Mouse (Mus musculus) forebrain, embryonic 12.5 days (tissue): ENCODE results near the gene Gm15093. TPM values are rescaled to one million over a fixed set of nuclear protein-coding genes. Genes with fewer than 3 reads are reported as not detected.
"Not testable (repeated sequence)": the region's sequence is repeated elsewhere in the genome, so short reads cannot be mapped to it uniquely, and the experiment has no call there.

Source experiments
- ATAC-seq: fragments of 200-750 bp; cut with Nextera tagmentation; 2 replicates; pipeline ENCODE4 v1.8.0; 2017; ENCODE audit warnings: moderate TSS enrichment; ENCODE audit not compliant: low FRiP score
- H3K27ac ChIP-seq: fragments of 300-500 bp; sonication (generic); 2 replicates; pipeline ENCODE4 v1.5.1; 2016; ENCODE audit warnings: mild to moderate bottlenecking
- H3K27me3 ChIP-seq: fragments of 300-500 bp; sonication (generic); 2 replicates; pipeline ENCODE4 v1.6.1; 2016; ENCODE audit warnings: mild to moderate bottlenecking
- H3K36me3 ChIP-seq: fragments of 300-500 bp; sonication (generic); replicated peaks from 2 replicates; pipeline ENCODE4 v1.6.1; 2016; ENCODE audit warnings: mild to moderate bottlenecking
- H3K4me1 ChIP-seq: fragments of 300-500 bp; sonication (generic); 2 replicates; pipeline ENCODE4 v1.6.1; 2016
- H3K4me2 ChIP-seq: fragments of 300-500 bp; sonication (generic); 2 replicates; pipeline ENCODE4 v1.6.1; 2016; ENCODE audit warnings: mild to moderate bottlenecking, moderate library complexity
- H3K4me3 ChIP-seq: fragments of 300-500 bp; sonication (generic); replicated peaks from 2 replicates; pipeline ENCODE4 v1.5.1; 2016; ENCODE audit warnings: mild to moderate bottlenecking
- H3K9ac ChIP-seq: fragments of 300-500 bp; sonication (generic); 2 replicates; pipeline ENCODE4 v1.6.1; 2016; ENCODE audit warnings: mild to moderate bottlenecking
- H3K9me3 ChIP-seq: fragments of 300-500 bp; sonication (generic); 2 replicates; pipeline ENCODE4 v1.6.1; 2016
- WGBS: fragments of 180-500 bp; shearing (Covaris S2); methylation state at CpG from one replicate; pipeline ENCODE4 v1.1.7; 2016; 5-methylcytosine and 5-hydroxymethylcytosine counted together
- polyA plus RNA-seq: library from polyadenylated mRNA; unstranded; fragments of >200 nt; fragmentation: Nextera tagmentation; extraction: Ambion mirVana; gene quantifications from 2 replicates; pipeline ENCODE4 v1.2.1, GENCODE M21; 2016

The Gm15093 gene
- polyA plus RNA-seq = not detected in 2 replicates

GRCm38 (mm10) chrX:149272077-149272476 is at the start of gene Gm15093:
TSS of gene Gm15093 (plus strand) at chrX:149272377.
- ATAC-seq, H3K4me2 ChIP-seq, H3K27ac ChIP-seq, H3K4me3 ChIP-seq, H3K4me1 ChIP-seq, H3K36me3 ChIP-seq, H3K9ac ChIP-seq, H3K27me3 ChIP-seq, H3K9me3 ChIP-seq: not testable (repeated sequence)
- no CpG with 5 or more reads among the region's 1 CpGs for WGBS

Other genes with a start within 250 kb of the Gm15093 start
- not detected in 2 replicates for gene Ott, start 198.1 kb upstream of the Gm15093 start, polyA plus RNA-seq
- gene Gm15085, start 175.2 kb downstream of the Gm15093 start, polyA plus RNA-seq = not detected in 2 replicates